ENCODE assay signal across 15 mouse cellular contexts in genomic region chr9:113957777-113958176, GRCm38 (mm10).
"Had no signal": no experiment of that assay in that cellular context is flagged by ENCODE, and none has a peak within 500 bp of the region (broad histone marks: within the 10 kb centered on the region; RNA-seq: fewer than 3 reads in every experiment).

No protein-coding gene starts in this region.

- H3K4me1 ChIP-seq: midbrain, embryonic 13.5 days; midbrain, embryonic 15.5 days; neural tube, embryonic 12.5 days; stomach, embryonic 15.5 days had no signal

- H3K4me2 ChIP-seq: lung, embryonic 14.5 days; midbrain, embryonic 11.5 days; midbrain, embryonic 13.5 days; midbrain, embryonic 15.5 days; neural tube, embryonic 12.5 days; stomach, embryonic 15.5 days had no signal

- DNase-seq: lung, adult 18-20 months; lung, embryonic 14.5 days; lung, postnatal 10 days; lung, postnatal 4 days; right cerebral cortex, postnatal 14 days; thymus, adult 2 months; thymus, postnatal 25 days; thymus, postnatal 4 days had no signal

- H3K27ac ChIP-seq: liver, embryonic 14.5 days; midbrain, embryonic 13.5 days; midbrain, embryonic 15.5 days; neural tube, embryonic 12.5 days; stomach, embryonic 15.5 days; stomach, postnatal 0 days had no signal

- H3K4me3 ChIP-seq: midbrain, embryonic 13.5 days; midbrain, embryonic 15.5 days; neural tube, embryonic 12.5 days; stomach, embryonic 15.5 days had no signal

- H3K27me3 ChIP-seq: midbrain, embryonic 13.5 days; midbrain, embryonic 15.5 days; neural tube, embryonic 12.5 days; stomach, embryonic 15.5 days had no signal

- ATAC-seq: midbrain, embryonic 13.5 days; midbrain, embryonic 15.5 days had no signal

- H3K9me3 ChIP-seq: midbrain, embryonic 13.5 days; midbrain, embryonic 15.5 days; neural tube, embryonic 12.5 days; stomach, embryonic 15.5 days had no signal

- H3K9ac ChIP-seq: liver, embryonic 14.5 days; lung, embryonic 14.5 days; midbrain, embryonic 13.5 days; midbrain, embryonic 15.5 days; neural tube, embryonic 12.5 days; stomach, embryonic 15.5 days had no signal
